9 mouse cellular contexts compared by ENCODE assay signal in genomic region chr8:84554301-84555027, GRCm38 (mm10).
DNase-seq lines count a peak whose midpoint lies in the region; ATAC-seq and TF ChIP-seq lines count a peak whose summit lies in the region.
"Had no signal": no experiment of that assay in that cellular context is flagged by ENCODE, and none has a peak within 500 bp of the region (broad histone marks: within the 10 kb centered on the region; RNA-seq: fewer than 3 reads in every experiment).

No protein-coding gene starts in this region.

- peaks cover 4% of the 10 kb centered on the region; the same call in 1 of the 2 replicates for H3K36me3 ChIP-seq in forebrain, embryonic 13.5 days (ENCODE audit: poor library complexity, severe bottlenecking)
- no peaks in the 10 kb centered on the region for H3K36me3 ChIP-seq in heart, embryonic 15.5 days
- H3K36me3 ChIP-seq in lung, postnatal 0 days (ENCODE audit: insufficient read depth, low read length), result no peaks in the 10 kb centered on the region

- peak; percentile 89 for ATAC-seq in forebrain, embryonic 13.5 days
- ATAC-seq in heart, embryonic 15.5 days (replicated peaks; ENCODE audit: insufficient number of reproducible peaks, insufficient read depth, low FRiP score, low read depth), result no peak
- peak; percentile 66 for ATAC-seq in lung, postnatal 0 days

- TF ChIP-seq CTCF in lung, postnatal 0 days (IDR thresholded peaks at IDR 0.05), result peak; percentile 86

- peaks cover 35% of the 10 kb centered on the region for H3K27me3 ChIP-seq in forebrain, embryonic 13.5 days
- H3K27me3 ChIP-seq in heart, embryonic 15.5 days, result peaks cover 45% of the 10 kb centered on the region
- peaks cover 19% of the 10 kb centered on the region for H3K27me3 ChIP-seq in lung, postnatal 0 days (replicated peaks; ENCODE audit: insufficient read depth, low read length)

- H3K4me1 ChIP-seq in forebrain, embryonic 13.5 days, result peaks cover 26% of the 10 kb centered on the region
- H3K4me1 ChIP-seq in heart, embryonic 15.5 days (replicated peaks), result peaks cover 10% of the 10 kb centered on the region
- no peaks in the 10 kb centered on the region for H3K4me1 ChIP-seq in lung, postnatal 0 days (ENCODE audit: insufficient read depth, low read depth, low read length)

- 43% methylated on average over 14 of the region's 14 CpGs for WGBS in forebrain, embryonic 13.5 days
- 31% methylated on average over 14 of the region's 14 CpGs for WGBS in heart, embryonic 15.5 days
- WGBS in lung, postnatal 0 days, result 27% methylated on average over 14 of the region's 14 CpGs

- no peak for TF ChIP-seq EP300 in lung, postnatal 0 days (IDR thresholded peaks at IDR 0.05)

- H3K9me3 ChIP-seq in forebrain, embryonic 13.5 days (replicated peaks), result no peaks in the 10 kb centered on the region
- H3K9me3 ChIP-seq in heart, embryonic 15.5 days (replicated peaks), result no peaks in the 10 kb centered on the region
- H3K9me3 ChIP-seq in lung, postnatal 0 days (ENCODE audit: low read length), result no peaks in the 10 kb centered on the region

- H3K9ac ChIP-seq in forebrain, embryonic 13.5 days, result 0 out of 2 replicates have a peak overlapping the region, but pooled peaks have one; percentile 12
- H3K9ac ChIP-seq in heart, embryonic 15.5 days, result no peak overlapping the region
- no peak overlapping the region for H3K9ac ChIP-seq in lung, postnatal 0 days (replicated peaks; ENCODE audit: low read depth)

- no peak overlapping the region for H3K4me3 ChIP-seq in forebrain, embryonic 13.5 days
- H3K4me3 ChIP-seq in heart, embryonic 15.5 days, result no peak overlapping the region
- no peak overlapping the region for H3K4me3 ChIP-seq in lung, postnatal 0 days (ENCODE audit: low read depth, low read length)

- H3K4me2 ChIP-seq in forebrain, embryonic 13.5 days, result peak overlapping the region; percentile 30; the same call in 1 of the 2 replicates
- H3K4me2 ChIP-seq in heart, embryonic 15.5 days, result peak overlapping the region; percentile 24; the same call in 1 of the 2 replicates
- H3K4me2 ChIP-seq in lung, postnatal 0 days (replicated peaks; ENCODE audit: low read depth, low read length), result no peak overlapping the region

- peak; percentile 83 for DNase-seq in NIH3T3 (ENCODE audit: low read depth)
- DNase-seq in c-Kit-positive CD71-positive TER-119-positive erythroid progenitor cells, embryonic 14.5 days (ENCODE audit: low spot score), result peak; percentile 37
- peak; percentile 65 to 78 for DNase-seq in layer of hippocampus, adult 8-10 months (ENCODE audit: low spot score in 2 of 2)
- DNase-seq in lung, postnatal 0 days (ENCODE audit: low spot score), result peak; percentile 60
- DNase-seq in right cerebral cortex, adult 18-20 months, result peak; percentile 78
- no peak for DNase-seq in yolk sac, embryonic 10.5 days (ENCODE audit: low spot score)

- H3K27ac ChIP-seq in forebrain, embryonic 13.5 days, result peak overlapping the region; percentile 70
- no peak overlapping the region for H3K27ac ChIP-seq in heart, embryonic 15.5 days
- no peak overlapping the region for H3K27ac ChIP-seq in lung, postnatal 0 days (ENCODE audit: low read length)
- H3K27ac ChIP-seq: macrophage had no signal
